Mouse (Mus musculus) macrophage (primary cell): ENCODE measurements around the gene Fam240a. TPM values are rescaled to one million over a fixed set of nuclear protein-coding genes. Genes with fewer than 3 reads are reported as not detected.

ENCODE experiments used
- H3K27ac ChIP-seq: fragments of 350-480 bp; formaldehyde crosslinking; 2 replicates; pipeline ENCODE4 v1.9.0; 2021
- H3K36me3 ChIP-seq: fragments of 350-480 bp; formaldehyde crosslinking; 2 replicates; pipeline ENCODE4 v1.9.0; 2021; ENCODE audit errors: inconsistent target
- H3K4me3 ChIP-seq: fragments of 350-480 bp; formaldehyde crosslinking; 2 replicates; pipeline ENCODE4 v1.9.0; 2021; ENCODE audit errors: inconsistent target
- H3K79me2 ChIP-seq: fragments of 350-480 bp; formaldehyde crosslinking; 2 replicates; pipeline ENCODE4 v1.9.0; 2021; ENCODE audit errors: inconsistent target
- WGBS: methylation state at CpG from one replicate; pipeline ENCODE4 v1.1.7; 2026; ENCODE audit warnings: inconsistent platforms; ENCODE audit not compliant: missing documents; 5-methylcytosine and 5-hydroxymethylcytosine counted together
- polyA plus RNA-seq: library from polyadenylated mRNA; stranded (reverse); fragments of 250-400 nt; gene quantifications from 3 replicates; pipeline ENCODE4 v1.2.4, GENCODE M21; 2018; ENCODE audit warnings: inconsistent platforms
- total RNA-seq, 78 experiments: library from RNA; depleted of rRNA; stranded (reverse); fragments of 250-400 nt; gene quantifications; 1 replicate in 9 of 78; 2 replicates in 24 of 78; 3 replicates in 43 of 78; 4 replicates in 2 of 78; pipeline ENCODE4 v1.2.4; 2018; ENCODE audit warnings: inconsistent platforms in 56 of 78

Fam240a gene
- total RNA-seq (2018; cell fraction: chromatin; rRNA removed): not detected
- total RNA-seq (2018; cell fraction: cytosol; rRNA removed): not detected
- total RNA-seq (2018; cell fraction: nucleus; rRNA removed): not detected
- polyA plus RNA-seq: not detected in 3 replicates

DNA sequence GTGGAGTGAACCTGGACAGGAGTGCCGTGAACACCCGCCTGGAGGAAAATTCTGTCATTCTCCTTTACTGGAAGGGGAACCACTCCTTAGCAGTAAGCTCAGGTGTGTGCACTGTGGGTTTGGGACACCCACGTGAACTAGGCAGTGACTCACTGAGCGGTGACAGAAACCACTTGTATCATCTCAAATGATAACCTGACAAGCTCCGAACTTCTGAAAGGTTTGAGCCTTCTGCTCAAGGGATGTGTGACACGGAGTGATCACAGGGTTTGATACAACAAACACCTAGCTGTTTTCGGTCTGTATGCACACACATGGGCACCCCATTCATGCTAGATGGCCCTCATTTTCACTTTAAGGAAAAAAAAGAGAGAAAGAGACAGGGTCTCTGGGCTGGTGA, at the start of gene Fam240a:
TSS of gene Fam240a (minus strand) at position 76 of the 400 bp plus-strand sequence.
- Histone ChIP-seq H3K27ac (no peak within 1 kb of the TSS), H3K79me2 (no peaks in the 10 kb centered on the region), H3K36me3 (no peaks in the 10 kb centered on the region), H3K4me3 (no peak within 1 kb of the TSS)
- WGBS: 88% methylated on average over 7 of the region's 7 CpGs

DNA sequence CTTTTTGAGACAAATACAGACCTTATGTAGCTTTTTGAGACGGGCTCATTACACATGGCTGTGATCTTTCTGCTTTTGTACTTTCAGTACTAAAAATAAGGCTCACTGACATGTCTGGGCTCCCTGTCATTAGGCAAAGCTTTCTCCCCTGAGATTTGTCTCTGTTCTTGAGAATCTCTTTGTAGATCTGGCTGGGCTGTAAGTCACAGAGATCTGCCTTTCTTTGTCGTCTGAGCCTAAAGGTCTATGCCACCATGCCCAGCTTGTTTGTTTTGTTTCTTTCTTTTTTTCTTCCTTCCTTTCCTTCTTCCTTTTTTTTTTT, 49.2 kb upstream of the Fam240a start:
- no peaks in the 10 kb centered on the region for H3K79me2 ChIP-seq
- 83% methylated on average over 2 of the region's 2 CpGs for WGBS
- no peak overlapping the region for H3K4me3 ChIP-seq
- H3K36me3 ChIP-seq: no peaks in the 10 kb centered on the region
- H3K27ac ChIP-seq: no peak overlapping the region

DNA sequence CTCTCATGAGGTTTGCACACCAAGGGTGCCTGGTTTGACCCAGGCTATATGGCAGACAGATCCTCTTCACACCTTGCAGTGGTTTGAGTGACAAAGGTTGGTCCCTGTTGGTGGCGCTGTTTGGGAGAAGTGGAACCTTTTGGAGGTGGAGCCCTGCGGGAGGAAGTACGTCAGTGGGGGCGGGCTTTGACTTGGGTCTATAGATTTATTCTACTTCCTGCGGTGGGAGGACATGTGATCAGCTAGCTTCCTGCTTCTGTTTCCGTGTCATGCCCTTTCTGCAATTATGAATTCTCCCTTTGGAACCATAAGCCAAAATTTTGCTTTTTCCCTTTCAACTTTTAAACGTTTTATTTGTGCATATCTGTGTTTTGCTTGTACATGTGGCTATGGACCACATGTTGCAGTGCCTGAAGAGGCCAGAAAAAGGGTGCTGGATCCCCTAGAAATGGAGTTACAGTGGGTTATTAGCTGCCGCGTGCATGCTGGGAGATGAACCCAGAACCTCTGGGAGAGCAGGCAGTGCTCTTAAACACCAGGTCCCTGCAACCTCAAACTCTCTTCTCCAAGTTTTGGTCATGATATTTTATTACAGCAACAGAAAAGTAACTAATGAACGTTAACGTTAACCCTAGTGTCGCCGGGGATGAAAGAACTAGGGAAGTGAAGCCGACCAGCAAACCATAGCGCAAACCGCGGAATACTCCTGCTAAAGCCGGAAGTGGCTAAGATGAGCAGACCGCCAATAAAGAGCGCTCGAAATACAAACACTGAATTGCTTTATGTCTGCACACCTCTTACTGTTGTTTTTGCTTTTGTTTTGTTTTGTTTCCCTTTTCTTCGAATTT, 48.6 kb upstream of the Fam240a start:
- 89% methylated on average over 22 of the region's 22 CpGs for WGBS
- H3K27ac ChIP-seq: no peak overlapping the region
- no peak overlapping the region for H3K4me3 ChIP-seq

DNA sequence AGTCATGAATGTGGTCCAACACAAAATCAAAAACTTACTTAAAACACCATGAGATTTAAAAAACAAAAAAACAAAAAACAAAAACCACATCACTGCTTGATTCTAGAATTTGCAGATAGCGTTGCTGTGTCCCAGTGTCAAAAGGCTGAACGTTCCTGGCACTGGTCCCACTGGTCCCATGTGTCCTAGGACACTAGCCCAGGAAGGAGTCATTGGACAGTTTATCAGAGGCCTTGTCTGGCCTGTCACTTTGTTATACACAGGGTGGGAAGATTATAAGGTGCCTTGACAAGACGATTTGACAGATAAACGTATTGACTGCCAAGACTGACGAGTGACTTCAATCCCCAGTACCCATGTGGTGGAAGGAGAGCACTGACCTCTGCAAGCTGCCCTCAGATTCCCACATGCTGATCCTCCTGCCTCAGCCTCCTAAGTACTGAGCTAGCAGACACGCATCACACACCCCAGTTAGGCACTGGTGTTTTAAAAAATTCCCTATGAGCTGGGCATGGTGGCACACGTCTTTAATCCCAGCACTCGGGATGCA, 47.0 kb upstream of the Fam240a start:
- 89% methylated on average over 8 of the region's 8 CpGs for WGBS
- Histone ChIP-seq H3K36me3 (no peaks in the 10 kb centered on the region), H3K4me3 (no peak overlapping the region), H3K27ac (no peak overlapping the region), H3K79me2 (no peaks in the 10 kb centered on the region)

More for the DNA sequence above, 48.6 kb upstream of the Fam240a start:
- Histone ChIP-seq H3K79me2 (no peaks in the 10 kb centered on the region), H3K36me3 (no peaks in the 10 kb centered on the region)

DNA sequence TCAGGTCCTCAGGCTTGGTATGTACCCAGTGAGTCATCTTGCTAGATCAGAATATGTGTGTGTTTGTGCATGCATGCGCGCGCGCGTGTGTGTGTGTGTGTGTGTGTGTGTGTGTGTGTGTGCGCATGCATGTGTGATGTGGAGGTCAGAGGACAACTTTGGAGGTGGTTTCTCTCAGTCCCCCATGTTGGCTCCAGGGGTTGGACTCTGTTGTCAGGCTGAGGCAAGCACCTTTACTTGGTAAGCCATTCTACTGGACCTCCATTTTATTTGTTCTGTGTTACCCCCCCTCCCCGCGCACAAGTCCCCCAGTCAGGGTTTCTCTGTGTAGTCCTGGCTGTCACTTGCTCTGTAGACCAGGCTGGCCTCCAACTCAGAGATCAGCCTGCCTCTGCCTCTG, 44.7 kb upstream of the Fam240a start:
- H3K27ac ChIP-seq: no peak overlapping the region
- no peaks in the 10 kb centered on the region for H3K79me2 ChIP-seq
- H3K4me3 ChIP-seq: no peak overlapping the region
- H3K36me3 ChIP-seq: no peaks in the 10 kb centered on the region
- WGBS: 100% methylated on average over 3 of the region's 8 CpGs

DNA sequence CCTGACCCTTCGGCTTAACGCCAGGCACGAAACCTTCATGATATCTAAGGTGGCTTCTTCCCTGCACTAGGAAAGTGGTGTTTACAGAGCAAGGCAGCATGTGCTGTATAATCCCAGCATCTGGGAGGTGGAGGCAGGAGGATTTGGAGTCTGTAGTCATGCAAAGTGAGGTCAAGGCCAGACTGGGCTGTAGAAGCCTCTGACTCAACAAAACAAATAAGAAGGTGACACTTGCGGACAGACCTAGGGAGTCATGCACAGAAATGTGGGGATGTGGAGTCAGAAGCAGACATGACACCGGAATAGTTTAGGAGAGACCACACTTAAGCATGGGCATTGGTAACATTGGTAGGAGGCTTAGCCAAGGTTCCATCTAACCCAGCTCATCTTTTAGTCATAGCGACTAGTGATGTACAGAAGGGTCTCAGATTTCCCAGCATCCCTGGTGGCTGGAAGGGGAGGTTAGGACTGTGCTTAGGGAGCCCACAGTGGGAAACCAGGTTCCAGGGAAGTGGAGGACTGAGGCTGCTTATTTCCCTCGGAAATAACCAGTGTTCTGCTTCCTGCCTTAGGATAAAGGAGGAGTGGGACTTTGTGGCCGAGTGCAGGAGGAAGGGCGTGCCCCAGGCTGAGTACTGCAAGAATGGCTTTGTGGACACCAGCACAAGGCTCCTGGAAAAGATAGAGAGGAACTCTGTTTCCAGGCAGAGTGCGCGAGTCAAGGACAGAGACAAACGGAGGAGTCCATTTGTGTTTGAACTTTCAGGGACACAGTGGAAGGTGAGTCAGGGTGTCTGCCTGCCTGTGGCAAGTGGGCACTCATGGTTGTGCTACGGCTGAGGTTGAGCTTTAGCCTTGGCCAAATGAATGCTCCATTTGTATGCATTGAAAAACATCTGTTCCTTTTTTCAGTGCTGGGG, 43.8 kb upstream of the Fam240a start:
- Histone ChIP-seq H3K27ac (no peak overlapping the region), H3K79me2 (no peaks in the 10 kb centered on the region), H3K36me3 (no peaks in the 10 kb centered on the region), H3K4me3 (no peak overlapping the region)
- WGBS: 89% methylated on average over 13 of the region's 13 CpGs

DNA sequence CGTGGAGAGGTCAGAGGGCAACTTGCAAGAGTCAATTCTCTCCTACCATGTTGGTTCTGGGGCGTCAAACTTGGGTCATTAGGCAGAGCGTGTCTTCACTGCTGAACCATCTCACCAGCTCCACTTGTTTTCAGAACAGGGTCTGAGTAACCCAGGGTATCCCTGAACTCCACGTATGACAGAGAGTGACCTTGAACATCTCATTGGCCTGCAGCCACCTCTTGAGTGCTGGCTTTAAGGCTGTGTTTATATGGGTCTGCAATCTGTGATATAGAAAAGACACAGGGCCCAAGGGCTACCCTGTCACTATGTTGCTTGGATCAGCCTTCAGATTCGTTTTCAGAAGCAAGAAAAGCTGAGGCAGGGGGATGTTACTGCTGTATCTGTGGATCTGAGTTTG, 43.0 kb upstream of the Fam240a start:
- Histone ChIP-seq H3K79me2 (no peaks in the 10 kb centered on the region), H3K27ac (no peak overlapping the region), H3K36me3 (no peaks in the 10 kb centered on the region), H3K4me3 (no peak overlapping the region)
- 88% methylated on average over 5 of the region's 5 CpGs for WGBS

DNA sequence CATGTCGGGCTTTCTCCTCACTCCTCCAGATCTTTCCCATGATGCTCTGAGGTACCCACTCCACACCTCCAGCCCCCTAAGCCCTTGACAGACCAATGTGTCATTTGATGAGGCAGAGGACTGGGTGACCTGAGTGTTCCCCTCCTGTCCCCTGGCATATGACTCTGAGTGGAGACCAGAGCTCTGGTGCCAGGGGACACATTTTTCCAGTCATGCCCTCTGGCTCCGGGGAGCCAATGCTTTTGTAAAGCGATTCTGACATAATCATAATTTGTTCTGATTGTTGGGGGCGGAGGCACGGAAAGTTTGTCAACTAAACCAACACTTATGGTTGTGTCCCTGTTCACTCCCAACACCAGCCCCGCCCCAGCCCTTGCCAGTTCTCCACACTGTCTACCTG, 39.3 kb upstream of the Fam240a start:
- Histone ChIP-seq H3K27ac (no peak overlapping the region), H3K36me3 (no peaks in the 10 kb centered on the region), H3K4me3 (no peak overlapping the region), H3K79me2 (no peaks in the 10 kb centered on the region)
- 92% methylated on average over 6 of the region's 6 CpGs for WGBS

DNA sequence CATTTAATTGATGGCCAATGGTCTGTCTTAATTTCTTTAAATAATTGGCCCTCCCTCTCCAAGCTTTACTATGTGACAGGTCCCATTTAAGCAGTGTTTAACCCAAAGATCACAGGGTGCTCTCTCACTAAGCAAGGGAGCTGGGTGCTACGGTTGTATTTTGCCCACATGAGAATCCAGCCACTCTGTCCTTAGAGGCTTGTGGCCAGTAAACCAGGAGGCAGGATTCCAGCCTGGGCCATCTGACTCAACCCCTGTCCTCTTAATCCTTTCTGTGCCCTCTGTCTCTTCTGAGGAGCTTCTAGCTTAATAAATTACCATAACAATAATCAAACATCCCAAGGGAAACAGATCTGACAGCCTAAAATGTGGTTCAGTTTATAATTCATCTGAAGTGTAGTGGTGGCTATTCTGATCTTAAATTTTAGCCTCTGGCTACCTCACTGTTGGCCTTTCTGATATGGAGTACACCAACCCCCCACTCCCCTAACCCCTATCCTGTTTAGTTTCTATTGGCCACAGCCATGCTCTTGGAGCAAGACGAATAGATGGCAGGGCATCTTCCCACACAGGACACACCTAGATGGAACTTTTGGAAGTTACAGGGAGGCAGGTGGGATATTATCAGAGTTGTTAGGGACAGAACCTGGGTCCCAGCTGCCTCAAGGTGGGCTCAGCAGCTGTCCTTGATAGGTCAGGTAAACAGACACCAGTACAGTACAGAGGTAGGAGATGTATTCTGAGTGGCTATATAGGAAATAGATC, 38.2 kb upstream of the Fam240a start:
- H3K36me3 ChIP-seq: no peaks in the 10 kb centered on the region
- H3K4me3 ChIP-seq: no peak overlapping the region
- H3K27ac ChIP-seq: no peak overlapping the region
- H3K79me2 ChIP-seq: no peaks in the 10 kb centered on the region
- WGBS: 72% methylated on average over 2 of the region's 2 CpGs

DNA sequence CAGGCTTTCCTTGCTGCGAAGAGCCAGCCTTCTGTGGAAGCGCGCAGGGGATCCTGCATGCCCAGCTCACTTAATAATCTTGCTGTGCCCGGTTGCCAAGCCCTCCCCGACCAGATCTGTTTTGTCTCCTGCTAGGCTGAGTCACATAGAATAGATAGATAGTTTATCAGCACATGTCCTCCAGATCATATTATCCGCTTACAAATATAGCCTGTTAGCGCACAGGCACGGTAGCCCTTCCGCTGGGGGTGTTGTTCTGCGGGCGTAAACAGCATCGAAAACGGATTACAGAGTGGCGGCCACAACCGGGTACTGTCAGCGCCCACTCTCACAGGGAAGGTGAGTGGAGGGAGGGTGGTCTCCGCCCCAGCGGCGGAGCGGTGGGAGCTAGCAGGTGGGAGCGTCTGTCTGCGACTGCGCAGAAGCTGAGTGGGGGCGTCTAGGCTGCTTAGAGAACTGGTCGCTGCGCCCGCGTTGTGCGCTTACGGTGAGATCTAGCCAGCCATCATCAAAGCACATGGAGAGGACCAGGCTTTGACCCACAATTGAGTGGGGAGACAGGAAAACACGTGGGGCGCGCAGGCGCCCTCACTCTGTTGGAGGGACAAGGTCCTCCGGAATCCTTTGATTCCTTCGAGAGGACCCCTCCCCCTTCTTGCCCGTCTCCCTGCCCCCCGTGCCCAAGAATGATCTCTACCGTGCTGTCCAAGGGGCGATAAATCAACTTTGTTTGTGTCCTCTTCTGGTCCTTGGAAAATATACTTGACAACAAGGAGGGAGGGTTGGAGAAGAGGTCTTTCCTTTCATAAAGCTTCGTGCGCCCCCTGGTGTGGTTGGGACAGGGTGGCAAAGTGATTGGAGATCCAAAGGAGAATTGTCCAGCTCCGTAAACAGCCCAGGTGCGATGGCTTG, 37.1 kb upstream of the Fam240a start:
- Histone ChIP-seq H3K79me2 (no peaks in the 10 kb centered on the region), H3K27ac (no peak overlapping the region), H3K4me3 (peak overlapping the region; percentile 8; the same call in 1 of the 2 replicates), H3K36me3 (no peaks in the 10 kb centered on the region)
- WGBS: 8% methylated on average over 43 of the region's 44 CpGs

DNA sequence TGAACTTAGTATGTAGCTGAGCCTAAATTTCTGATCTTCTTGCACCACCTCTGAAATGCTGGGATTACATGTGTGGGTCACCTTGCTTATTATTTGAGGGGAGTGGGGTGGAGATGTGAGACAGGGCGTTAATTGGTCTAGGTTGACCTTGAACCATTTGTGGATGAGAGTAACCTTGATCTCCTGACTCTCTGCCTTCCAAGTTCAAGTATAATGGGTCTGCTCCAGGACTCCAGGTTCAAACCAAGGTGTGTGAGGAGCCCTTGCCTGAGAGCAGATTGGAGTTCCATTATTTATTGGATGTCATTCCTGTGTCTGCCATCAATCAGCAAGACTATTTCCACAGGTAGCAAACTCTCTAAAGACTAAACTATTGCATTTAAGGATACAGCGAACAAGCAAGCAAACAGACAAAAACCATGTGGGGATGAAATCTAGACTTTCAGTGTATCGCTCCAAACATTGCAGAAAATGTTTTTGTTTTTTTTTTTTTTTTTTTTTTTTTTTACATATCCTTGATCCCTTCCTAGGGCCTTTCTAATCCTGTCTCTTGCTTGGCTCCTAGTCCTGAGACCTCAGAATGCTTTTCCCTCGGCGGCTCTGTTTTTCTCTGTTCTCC, 36.4 kb upstream of the Fam240a start:
- H3K27ac ChIP-seq: no peak overlapping the region
- no peaks in the 10 kb centered on the region for H3K79me2 ChIP-seq
- WGBS: 63% methylated on average over 5 of the region's 5 CpGs
- no peak overlapping the region for H3K4me3 ChIP-seq
- H3K36me3 ChIP-seq: no peaks in the 10 kb centered on the region

DNA sequence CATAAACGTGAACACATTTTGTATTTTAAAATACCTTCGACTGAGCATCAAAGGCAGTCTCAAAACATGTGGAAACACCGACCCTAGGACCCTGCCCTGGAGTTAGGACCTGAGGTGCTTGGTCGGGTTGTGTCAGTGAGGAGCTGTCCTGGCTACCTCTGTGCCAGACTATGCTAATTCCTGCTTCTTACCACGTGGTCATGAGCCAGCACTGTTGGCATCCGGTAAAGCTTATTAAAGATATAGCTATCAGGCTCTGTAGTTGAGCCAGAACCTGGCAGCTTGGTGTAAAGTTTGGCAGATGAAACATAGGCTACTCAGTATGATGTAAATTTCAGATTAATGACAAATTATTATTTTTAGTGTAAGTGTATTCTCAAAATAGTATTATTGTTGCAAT, 35.7 kb upstream of the Fam240a start:
- 42% methylated on average over 6 of the region's 6 CpGs for WGBS
- Histone ChIP-seq H3K4me3 (no peak overlapping the region), H3K27ac (no peak overlapping the region), H3K79me2 (no peaks in the 10 kb centered on the region), H3K36me3 (no peaks in the 10 kb centered on the region)

DNA sequence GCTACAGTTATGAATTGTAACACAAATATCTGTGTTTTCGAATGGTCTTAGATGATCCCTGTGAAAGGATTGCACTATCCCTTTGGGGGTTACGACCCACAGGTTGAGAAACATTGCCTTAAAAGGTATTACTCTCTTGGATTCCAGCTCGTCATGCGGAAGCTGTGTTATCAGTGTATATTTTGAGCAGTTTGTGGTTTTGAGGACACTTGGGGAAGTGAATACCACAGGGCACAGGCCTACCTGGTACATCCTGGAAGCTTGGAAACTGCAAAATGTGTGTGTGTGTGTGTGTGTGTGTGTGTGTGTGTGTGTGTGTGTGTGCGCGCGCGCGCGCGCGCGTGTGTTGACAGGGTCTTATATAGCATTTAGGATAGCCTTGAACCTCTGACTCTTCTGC, 35.2 kb upstream of the Fam240a start:
- Histone ChIP-seq H3K36me3 (no peaks in the 10 kb centered on the region), H3K27ac (no peak overlapping the region), H3K79me2 (no peaks in the 10 kb centered on the region), H3K4me3 (no peak overlapping the region)
- WGBS: 81% methylated on average over 13 of the region's 13 CpGs
